Mouse (Mus musculus): ENCODE data around the gene Gtf2ird1. TPM values are rescaled to one million over a fixed set of nuclear protein-coding genes. Genes with fewer than 3 reads are reported as not detected.
"Not testable (repeated sequence)": the region's sequence is repeated elsewhere in the genome, so short reads cannot be mapped to it uniquely, and the experiment has no call there.

Gtf2ird1 gene
- total RNA-seq, 2 experiments from 2014 or later = 46.9 to 47.0 TPM

- peak; percentile 63 for TF ChIP-seq CTCF (IDR thresholded peaks at IDR 0.05)
- H3K27ac ChIP-seq = no peak overlapping the region
- DNase-seq (ENCODE audit: extremely low spot score in 1 of 2, low spot score in 2 of 2) = no peak
- intact Hi-C loops (cut with DNase I) = no loop called here
- H3K4me3 ChIP-seq = no peak overlapping the region
Observed at GRCm38 (mm10) chr5:134347066-134347465, 109.5 kb downstream of the Gtf2ird1 start.

- no peak for DNase-seq (ENCODE audit: extremely low spot score in 1 of 2, low spot score in 2 of 2)
- intact Hi-C loops (cut with DNase I) = no loop called here
Observed at GRCm38 (mm10) chr5:134345449-134345848, 111.1 kb downstream of the Gtf2ird1 start.

GRCm38 (mm10) chr5:134344076-134344475 lies 112.4 kb downstream of the Gtf2ird1 start:
- intact Hi-C loops (cut with DNase I) = no loop called here
- no peak overlapping the region for H3K27ac ChIP-seq
- TF ChIP-seq CTCF (IDR thresholded peaks at IDR 0.05) = no peak
- no peak overlapping the region for H3K4me3 ChIP-seq
- no peak for DNase-seq (ENCODE audit: extremely low spot score in 1 of 2, low spot score in 2 of 2)

More at GRCm38 (mm10) chr5:134345449-134345848, 111.1 kb downstream of the Gtf2ird1 start:
- H3K27ac ChIP-seq = no peak overlapping the region
- TF ChIP-seq CTCF (IDR thresholded peaks at IDR 0.05) = peak; percentile 34
- H3K4me3 ChIP-seq = no peak overlapping the region

GRCm38 (mm10) chr5:134343530-134343929 lies 113.0 kb downstream of the Gtf2ird1 start:
- H3K27ac ChIP-seq; DNase-seq (ENCODE audit: extremely low spot score in 1 of 2, low spot score in 2 of 2); intact Hi-C loops (cut with DNase I); H3K4me3 ChIP-seq: not testable (repeated sequence)

GRCm38 (mm10) chr5:134342503-134343205 lies 113.9 kb downstream of the Gtf2ird1 start:
- no peak for DNase-seq (ENCODE audit: extremely low spot score in 1 of 2, low spot score in 2 of 2)
- intact Hi-C loops (cut with DNase I) = no loop called here
- no peak; the same call in 1 of the 2 replicates for TF ChIP-seq CTCF (IDR thresholded peaks at IDR 0.05)
- Histone ChIP-seq H3K27ac (no peak overlapping the region), H3K4me3 (no peak overlapping the region)

- DNase-seq (ENCODE audit: extremely low spot score in 1 of 2, low spot score in 2 of 2) = no peak
- intact Hi-C loops (cut with DNase I) = loop anchor here (1.0 kb wide), 1 partner anchor 161 kb away; no protein-coding TSS in a partner anchor
- Histone ChIP-seq H3K4me3 (no peak overlapping the region), H3K27ac (no peak overlapping the region)
- TF ChIP-seq CTCF (IDR thresholded peaks at IDR 0.05) = no peak
Observed at GRCm38 (mm10) chr5:134341721-134342120, 114.8 kb downstream of the Gtf2ird1 start.

GRCm38 (mm10) chr5:134341321-134341720 lies 115.2 kb downstream of the Gtf2ird1 start:
- Histone ChIP-seq H3K4me3 (no peak overlapping the region), H3K27ac (no peak overlapping the region)
- TF ChIP-seq CTCF (IDR thresholded peaks at IDR 0.05) = peak; percentile 74
- no peak for DNase-seq (ENCODE audit: extremely low spot score in 1 of 2, low spot score in 2 of 2)
- intact Hi-C loops (cut with DNase I) = loop anchor here (1.0 kb wide), 1 partner anchor 161 kb away; no protein-coding TSS in a partner anchor

GRCm38 (mm10) chr5:134340101-134340522 lies 116.4 kb downstream of the Gtf2ird1 start:
- Histone ChIP-seq H3K27ac (no peak overlapping the region), H3K4me3 (no peak overlapping the region)
- no peak for TF ChIP-seq CTCF (IDR thresholded peaks at IDR 0.05)
- DNase-seq (ENCODE audit: extremely low spot score in 1 of 2, low spot score in 2 of 2) = no peak
- intact Hi-C loops (cut with DNase I) = no loop called here

GRCm38 (mm10) chr5:134337012-134337411 lies 119.5 kb downstream of the Gtf2ird1 start:
- H3K27ac ChIP-seq; intact Hi-C loops (cut with DNase I); DNase-seq (ENCODE audit: extremely low spot score in 1 of 2, low spot score in 2 of 2): not testable (repeated sequence)

GRCm38 (mm10) chr5:134332743-134333142 lies 123.8 kb downstream of the Gtf2ird1 start:
- H3K27ac ChIP-seq = no peak overlapping the region
- no peak for TF ChIP-seq CTCF (IDR thresholded peaks at IDR 0.05)
- no peak overlapping the region for H3K4me3 ChIP-seq
- intact Hi-C loops (cut with DNase I) = no loop called here
- no peak for DNase-seq (ENCODE audit: extremely low spot score in 1 of 2, low spot score in 2 of 2)

More at GRCm38 (mm10) chr5:134337012-134337411, 119.5 kb downstream of the Gtf2ird1 start:
- H3K4me3 ChIP-seq = not testable (repeated sequence)

- H3K4me3 ChIP-seq = no peak overlapping the region
- DNase-seq (ENCODE audit: extremely low spot score in 1 of 2, low spot score in 2 of 2) = no peak
- intact Hi-C loops (cut with DNase I) = no loop called here
- no peak overlapping the region for H3K27ac ChIP-seq
- TF ChIP-seq CTCF (IDR thresholded peaks at IDR 0.05) = no peak
Observed at GRCm38 (mm10) chr5:134330082-134330481, 126.4 kb downstream of the Gtf2ird1 start.

- intact Hi-C loops (cut with DNase I) = no loop called here
Observed at GRCm38 (mm10) chr5:134329311-134329710, 127.2 kb downstream of the Gtf2ird1 start.

More at GRCm38 (mm10) chr5:134329311-134329710, 127.2 kb downstream of the Gtf2ird1 start:
- Histone ChIP-seq H3K27ac (no peak overlapping the region), H3K4me3 (no peak overlapping the region)
- TF ChIP-seq CTCF (IDR thresholded peaks at IDR 0.05) = no peak
- no peak for DNase-seq (ENCODE audit: extremely low spot score in 1 of 2, low spot score in 2 of 2)
